Mouse (Mus musculus): ENCODE measurements around the gene Sgms1.

GRCm38 (mm10) chr19:32124155-32124554 lies 265.4 kb downstream of the Sgms1 start:
- TF ChIP-seq CTCF (conservative IDR thresholded peaks at IDR 0.05; ENCODE audit: insufficient read depth, insufficient read length, low read depth, low read length) (no peak), POLR2A (IDR thresholded peaks at IDR 0.05; ENCODE audit: low read depth, low read length) (no peak)
